Mouse (Mus musculus) megakaryocyte, embryonic 14.5 days (primary cell): ENCODE measurements around the gene Svopl. TPM values are rescaled to one million over a fixed set of nuclear protein-coding genes. Genes with fewer than 3 reads are reported as not detected.
A peak's percentile ranks its signal among the peaks of the same experiment; 100 is the strongest.

Source experiments
- H3K27me3 ChIP-seq: replicated peaks from 2 replicates; pipeline ENCODE3; 2012; ENCODE audit warnings: inconsistent platforms
- H3K36me3 ChIP-seq: replicated peaks from 2 replicates; pipeline ENCODE3; 2012; ENCODE audit warnings: low read length, inconsistent platforms, mixed read lengths
- H3K4me1 ChIP-seq: 2 replicates; pipeline ENCODE4 v1.6.1; 2012; ENCODE audit warnings: inconsistent platforms
- H3K4me3 ChIP-seq: replicated peaks from 2 replicates; pipeline ENCODE3; 2012; ENCODE audit warnings: moderate library complexity, mild to moderate bottlenecking, inconsistent platforms
- H3K9me3 ChIP-seq: 2 replicates; pipeline ENCODE4 v1.6.1; 2012; ENCODE audit warnings: inconsistent platforms
- FLI1 ChIP-seq: IDR thresholded peaks from 2 replicates; pipeline ENCODE4 v1.6.1; 2012; ENCODE audit warnings: low read length, inconsistent platforms, mixed read lengths
- GATA1 ChIP-seq: IDR thresholded peaks from 3 replicates; pipeline ENCODE4 v1.6.1; 2012; ENCODE audit warnings: mixed read lengths, low read length, inconsistent platforms, borderline replicate concordance
- polyA plus RNA-seq: library from polyadenylated mRNA; stranded (reverse); fragments of >175 nt; gene quantifications from 2 replicates; pipeline ENCODE4 v1.2.3, GENCODE M21; 2012; ENCODE audit warnings: low replicate concordance; ENCODE audit not compliant: insufficient read depth

The Svopl gene
- polyA plus RNA-seq, 1 experiment: not detected

DNA sequence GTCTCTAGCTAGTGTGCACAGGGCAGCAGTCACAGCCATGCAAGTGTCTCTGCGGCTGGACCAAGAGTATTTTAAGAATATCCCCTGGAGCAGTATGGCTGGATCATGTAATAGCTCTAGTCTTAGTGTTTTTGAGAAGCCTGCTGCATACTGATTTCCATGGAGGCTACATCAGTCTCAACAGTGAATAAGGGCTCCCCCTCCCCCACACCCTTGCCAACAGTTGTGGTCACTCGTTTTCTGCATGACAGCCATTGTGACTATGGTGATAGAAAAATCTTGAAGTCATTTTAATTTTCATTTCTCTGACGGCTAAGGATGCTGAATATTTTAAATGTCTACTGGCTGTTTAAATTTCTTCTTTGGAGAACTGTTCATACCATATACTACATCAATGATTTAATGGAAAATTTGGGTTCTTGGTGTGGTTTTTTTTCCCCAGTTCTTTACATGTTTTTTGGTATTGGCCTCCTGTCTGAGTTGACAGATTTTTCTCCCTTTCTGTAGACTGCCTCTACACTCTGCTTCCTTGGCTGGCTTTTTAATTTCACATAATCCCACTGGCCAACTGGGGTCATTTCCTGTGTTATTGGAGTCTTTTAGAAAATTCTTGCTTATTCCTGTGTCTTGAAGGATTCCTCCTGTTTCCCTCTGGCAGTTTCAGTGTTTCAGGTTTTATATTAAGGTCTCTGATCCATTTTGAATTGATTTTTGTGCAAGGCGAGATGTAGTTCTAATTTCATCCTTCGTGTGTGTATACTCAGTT is 13.8 kb downstream of the Svopl start:
- H3K27me3 ChIP-seq: no peaks in the 10 kb centered on the region
- H3K36me3 ChIP-seq: no peaks in the 10 kb centered on the region
- H3K9me3 ChIP-seq: 0 out of 2 replicates have a peak, but pooled peaks cover 6% of the 10 kb centered on the region
- peaks cover 21% of the 10 kb centered on the region for H3K4me1 ChIP-seq
- no peak overlapping the region for H3K4me3 ChIP-seq
- TF ChIP-seq FLI1 (no peak), GATA1 (no peak)

DNA sequence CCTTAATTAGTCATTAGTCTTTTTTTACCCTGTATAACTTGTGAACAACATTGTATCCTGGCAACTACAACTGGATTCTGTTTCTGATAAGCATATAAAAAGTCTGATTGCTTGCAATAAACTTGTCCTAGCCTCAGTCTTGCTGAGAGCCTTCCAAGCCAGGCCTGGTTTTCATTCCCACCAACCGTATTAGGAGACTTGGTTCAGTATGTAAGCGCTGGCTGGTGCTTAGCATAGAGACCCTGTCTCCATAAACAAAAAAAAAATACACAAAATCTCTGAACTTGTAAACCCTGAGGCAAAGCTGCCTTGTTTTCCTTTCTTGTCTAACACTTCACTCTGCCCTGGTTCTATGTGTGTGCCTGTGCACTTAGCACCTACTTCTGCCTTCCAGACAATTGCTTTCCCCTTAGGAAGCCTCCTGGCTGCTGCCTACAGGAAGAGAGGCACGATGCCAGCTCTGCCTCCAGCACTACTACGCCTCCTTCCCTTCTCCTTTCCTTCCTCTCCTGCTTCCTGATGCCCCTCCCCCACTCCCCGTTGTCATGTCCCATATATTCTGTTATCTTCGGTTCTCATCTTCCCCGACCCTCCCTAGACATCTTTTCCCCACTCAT is 14.8 kb downstream of the Svopl start:
- Histone ChIP-seq H3K4me3 (peak overlapping the region; percentile 50), H3K27me3 (no peaks in the 10 kb centered on the region), H3K36me3 (no peaks in the 10 kb centered on the region), H3K9me3 (0 out of 2 replicates have a peak, but pooled peaks cover 6% of the 10 kb centered on the region), H3K4me1 (peaks cover 21% of the 10 kb centered on the region)
- TF ChIP-seq FLI1: no peak
- no peak for TF ChIP-seq GATA1

DNA sequence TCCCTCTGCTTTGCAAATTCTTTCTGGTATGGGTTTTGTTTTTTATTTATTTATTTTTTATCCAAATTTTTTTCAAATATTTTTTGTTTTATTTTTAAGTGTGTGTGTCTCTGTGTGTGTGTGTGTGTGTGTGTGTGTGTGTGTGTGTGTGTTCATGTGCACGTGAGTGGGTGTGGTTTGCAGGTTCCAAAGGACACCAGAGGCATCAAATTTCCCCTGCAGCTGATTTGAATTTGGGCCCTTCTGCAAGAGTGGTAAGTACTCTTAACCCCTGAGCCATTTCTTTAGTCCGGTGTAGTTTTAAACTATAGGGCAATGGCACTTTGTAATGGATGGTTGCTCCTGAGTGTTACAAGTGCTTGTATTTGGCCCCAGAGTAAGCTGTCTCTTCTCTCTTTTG is 18.6 kb downstream of the Svopl start:
- H3K9me3 ChIP-seq: 0 out of 2 replicates have a peak, but pooled peaks cover 6% of the 10 kb centered on the region
- no peak for TF ChIP-seq FLI1
- H3K4me1 ChIP-seq: peaks cover 21% of the 10 kb centered on the region
- H3K4me3 ChIP-seq: no peak overlapping the region
- no peaks in the 10 kb centered on the region for H3K27me3 ChIP-seq
- H3K36me3 ChIP-seq: no peaks in the 10 kb centered on the region

DNA sequence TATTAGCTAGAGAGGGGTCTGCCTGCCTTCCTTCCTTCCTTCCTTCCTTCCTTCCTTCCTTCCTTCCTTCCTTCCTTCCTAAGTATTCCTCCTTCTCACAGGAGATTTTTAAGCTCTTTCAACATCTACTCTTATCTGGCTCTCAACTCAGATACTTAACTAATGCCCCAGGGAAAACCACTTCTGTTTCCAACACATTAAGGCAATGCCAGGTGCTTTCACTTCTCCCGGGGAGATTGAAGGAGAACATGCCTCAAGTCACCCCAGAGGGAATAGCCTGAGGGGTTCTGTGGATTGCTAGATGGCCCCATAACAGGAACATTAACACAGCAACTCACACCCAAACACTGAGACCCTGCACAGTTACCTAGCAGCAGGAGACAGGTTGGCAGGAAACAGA is 19.0 kb downstream of the Svopl start:
- Histone ChIP-seq H3K9me3 (0 out of 2 replicates have a peak, but pooled peaks cover 6% of the 10 kb centered on the region), H3K27me3 (peaks cover 2% of the 10 kb centered on the region), H3K36me3 (no peaks in the 10 kb centered on the region), H3K4me1 (peaks cover 21% of the 10 kb centered on the region), H3K4me3 (no peak overlapping the region)
- TF ChIP-seq FLI1 (no peak), GATA1 (no peak)

DNA sequence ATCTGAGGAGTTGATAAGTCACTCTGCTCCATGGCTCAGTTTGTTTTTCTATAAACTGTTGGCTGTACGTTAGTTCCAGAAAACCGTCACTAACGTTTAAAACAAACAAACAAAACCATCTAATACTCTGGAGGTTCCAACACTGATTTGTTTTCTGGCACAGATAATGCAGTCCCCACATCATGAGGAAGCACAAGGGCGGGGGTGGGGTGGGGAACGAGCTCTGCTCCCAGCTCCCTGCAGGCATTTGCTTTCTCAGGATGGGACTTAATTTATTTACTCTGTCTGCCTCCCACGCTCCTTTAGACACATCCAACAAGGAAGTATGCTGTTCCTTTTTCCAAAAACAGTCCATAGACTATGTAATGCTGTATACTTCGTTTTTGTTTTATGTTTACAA is 23.5 kb downstream of the Svopl start:
- Histone ChIP-seq H3K4me1 (0 out of 2 replicates have a peak, but pooled peaks cover 4% of the 10 kb centered on the region), H3K27me3 (peaks cover 2% of the 10 kb centered on the region), H3K4me3 (no peak overlapping the region), H3K9me3 (no peaks in the 10 kb centered on the region; the same call in 1 of the 2 replicates), H3K36me3 (no peaks in the 10 kb centered on the region)
- TF ChIP-seq GATA1 (no peak), FLI1 (no peak)

DNA sequence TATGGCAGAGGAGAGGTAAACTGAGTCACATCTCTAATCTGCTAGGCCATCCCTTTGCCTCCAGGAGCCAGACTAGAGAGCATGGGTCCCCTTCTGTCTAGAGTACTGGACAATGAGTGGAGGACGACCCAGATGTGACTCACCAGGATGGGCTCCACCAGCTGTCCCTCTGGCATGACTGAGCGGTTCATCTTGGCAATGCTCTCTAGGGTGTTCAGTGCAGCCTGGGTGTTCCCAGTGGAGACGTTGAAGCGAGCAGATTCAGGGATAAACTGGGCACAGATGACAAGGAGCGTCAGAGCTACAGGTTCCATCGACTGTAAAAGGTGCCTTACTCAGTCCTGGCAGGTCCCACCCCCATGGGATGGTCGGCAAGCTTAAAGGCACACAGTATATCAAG is 25.4 kb downstream of the Svopl start:
- TF ChIP-seq GATA1 (no peak), FLI1 (no peak)
- H3K9me3 ChIP-seq: peaks cover 11% of the 10 kb centered on the region

DNA sequence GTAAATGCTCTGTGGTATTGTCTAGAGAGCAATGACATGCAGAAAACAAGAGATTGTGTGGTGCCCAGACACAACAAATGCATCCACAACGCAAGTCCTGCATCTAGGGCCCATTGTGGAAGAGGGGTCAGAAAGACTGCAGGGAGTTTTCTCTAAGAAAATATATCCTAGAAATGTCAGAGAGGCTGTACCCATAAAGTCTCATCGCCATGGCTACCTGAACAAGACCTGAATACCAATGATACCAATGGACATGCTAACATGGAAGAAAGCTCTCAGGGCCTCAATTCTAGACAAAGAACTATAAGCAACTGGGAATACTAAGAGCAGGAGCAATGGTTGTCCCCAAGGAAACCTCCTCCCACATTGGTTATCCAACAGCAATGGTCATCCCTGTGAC is 34.0 kb downstream of the Svopl start:
- Histone ChIP-seq H3K4me3 (no peak overlapping the region), H3K4me1 (no peaks in the 10 kb centered on the region; the same call in 1 of the 2 replicates), H3K27me3 (no peaks in the 10 kb centered on the region), H3K9me3 (peaks cover 22% of the 10 kb centered on the region), H3K36me3 (no peaks in the 10 kb centered on the region)
- TF ChIP-seq FLI1 (no peak), GATA1 (no peak)

More for the DNA sequence above, 25.4 kb downstream of the Svopl start:
- Histone ChIP-seq H3K36me3 (no peaks in the 10 kb centered on the region), H3K27me3 (peaks cover 2% of the 10 kb centered on the region), H3K4me1 (0 out of 2 replicates have a peak, but pooled peaks cover 4% of the 10 kb centered on the region), H3K4me3 (no peak overlapping the region)

DNA sequence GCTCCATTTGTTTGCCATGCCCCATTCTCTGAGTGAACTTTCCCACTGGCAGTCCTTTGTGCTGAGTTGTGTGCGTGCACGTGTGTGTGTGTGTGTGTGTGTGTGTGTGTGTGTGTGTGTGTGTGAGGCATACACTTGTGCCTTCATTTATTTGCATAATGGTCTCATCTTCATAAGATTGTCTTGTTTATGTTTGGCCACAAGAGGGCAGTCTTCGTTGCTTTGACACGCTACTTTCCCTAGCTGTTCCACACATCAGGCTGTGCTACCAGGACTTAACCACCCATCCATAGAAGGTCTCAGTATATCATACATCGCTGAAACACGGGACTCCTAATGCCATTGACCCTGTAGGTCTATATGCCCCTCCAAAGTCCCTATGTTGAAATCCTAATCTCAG is 39.3 kb downstream of the Svopl start:
- H3K36me3 ChIP-seq: no peaks in the 10 kb centered on the region
- H3K4me1 ChIP-seq: peaks cover 4% of the 10 kb centered on the region; the same call in 1 of the 2 replicates
- no peak overlapping the region for H3K4me3 ChIP-seq
- H3K9me3 ChIP-seq: no peaks in the 10 kb centered on the region
- TF ChIP-seq FLI1 (no peak), GATA1 (no peak)
- H3K27me3 ChIP-seq: no peaks in the 10 kb centered on the region

DNA sequence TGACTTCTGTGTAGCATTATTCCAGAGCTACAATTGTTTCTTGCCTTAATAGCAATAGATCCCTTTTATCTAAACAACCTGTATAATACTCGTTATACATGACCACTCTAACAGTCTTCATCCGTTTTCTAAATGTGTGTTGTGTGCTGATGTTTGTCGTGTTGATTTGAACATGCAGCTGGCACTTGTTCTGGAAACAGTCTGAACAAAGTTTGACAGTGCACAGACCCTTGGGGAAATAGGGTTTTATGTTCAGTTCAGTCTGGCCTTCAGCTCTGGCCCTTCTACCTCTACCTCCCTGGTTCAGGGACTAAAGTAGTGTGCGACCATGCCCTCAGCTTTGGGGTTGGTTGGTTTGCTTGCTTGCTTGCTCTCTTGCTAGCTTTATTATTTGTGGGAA is 79.4 kb downstream of the Svopl start:
- TF ChIP-seq GATA1 (no peak), FLI1 (no peak)
- Histone ChIP-seq H3K4me3 (no peak overlapping the region), H3K36me3 (peaks cover 83% of the 10 kb centered on the region), H3K4me1 (no peaks in the 10 kb centered on the region), H3K27me3 (no peaks in the 10 kb centered on the region), H3K9me3 (no peaks in the 10 kb centered on the region)

DNA sequence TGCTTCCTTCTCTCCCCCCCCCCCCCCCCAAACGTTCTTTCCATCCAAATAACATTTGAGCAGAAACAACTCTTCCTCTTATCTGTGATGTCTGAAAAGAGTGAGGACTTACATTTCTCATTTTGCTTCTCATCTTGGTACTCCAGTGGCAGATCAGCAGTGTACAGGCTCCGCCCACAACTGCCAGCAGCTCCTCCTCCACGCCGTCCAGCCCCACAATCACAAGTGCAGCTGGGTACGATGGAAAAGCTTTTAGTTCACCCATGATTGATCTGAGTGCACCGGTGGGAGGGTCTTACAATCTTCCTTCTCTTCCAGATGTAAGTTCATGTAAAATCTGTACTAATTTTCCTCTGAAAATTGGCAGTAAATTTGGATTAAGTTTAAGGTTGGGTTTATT is 95.5 kb downstream of the Svopl start:
- Histone ChIP-seq H3K4me3 (no peak overlapping the region), H3K27me3 (no peaks in the 10 kb centered on the region), H3K9me3 (no peaks in the 10 kb centered on the region), H3K4me1 (peaks cover 5% of the 10 kb centered on the region), H3K36me3 (peaks cover 90% of the 10 kb centered on the region)
- TF ChIP-seq GATA1 (no peak), FLI1 (no peak)
